Mouse (Mus musculus) stomach, embryonic 15.5 days (tissue): ENCODE measurements around the gene D630003M21Rik. TPM values are rescaled to one million over a fixed set of nuclear protein-coding genes. Genes with fewer than 3 reads are reported as not detected.

Source experiments
- ATAC-seq: fragments of 200-750 bp; cut with Nextera tagmentation; 2 replicates; pipeline ENCODE4 v1.8.0; 2017; ENCODE audit warnings: low read depth, moderate number of reproducible peaks, moderate TSS enrichment; ENCODE audit not compliant: insufficient read depth, low FRiP score
- H3K27ac ChIP-seq: fragments of 300-500 bp; sonication (generic); 2 replicates; pipeline ENCODE4 v1.5.1; 2015; ENCODE audit warnings: mild to moderate bottlenecking, inconsistent platforms
- H3K27me3 ChIP-seq: fragments of 300-500 bp; sonication (generic); replicated peaks from 2 replicates; pipeline ENCODE4 v1.6.1; 2015; ENCODE audit warnings: inconsistent platforms
- H3K36me3 ChIP-seq: fragments of 300-500 bp; sonication (generic); 2 replicates; pipeline ENCODE4 v1.6.1; 2015; ENCODE audit warnings: inconsistent platforms
- H3K4me1 ChIP-seq: fragments of 300-500 bp; sonication (generic); 2 replicates; pipeline ENCODE4 v1.6.1; 2015; ENCODE audit warnings: inconsistent platforms
- H3K4me2 ChIP-seq: fragments of 300-500 bp; sonication (generic); 2 replicates; pipeline ENCODE4 v1.6.1; 2015; ENCODE audit warnings: mild to moderate bottlenecking, inconsistent platforms
- H3K4me3 ChIP-seq: fragments of 300-500 bp; sonication (generic); replicated peaks from 2 replicates; pipeline ENCODE4 v1.5.1; 2015; ENCODE audit warnings: inconsistent platforms
- H3K9ac ChIP-seq: fragments of 300-500 bp; sonication (generic); 2 replicates; pipeline ENCODE4 v1.6.1; 2015; ENCODE audit warnings: inconsistent platforms
- H3K9me3 ChIP-seq: fragments of 300-500 bp; sonication (generic); 2 replicates; pipeline ENCODE4 v1.6.1; 2016; ENCODE audit warnings: inconsistent platforms
- WGBS: fragments of 180-500 bp; shearing (Covaris S2); methylation state at CpG from one replicate; pipeline ENCODE4 v1.1.7; 2015; 5-methylcytosine and 5-hydroxymethylcytosine counted together
- polyA plus RNA-seq: library from polyadenylated mRNA; unstranded; fragments of >200 nt; fragmentation: Nextera tagmentation; extraction: Ambion mirVana; gene quantifications from 2 replicates; pipeline ENCODE4 v1.2.1, GENCODE M21; 2015

Gene D630003M21Rik
- polyA plus RNA-seq, 1 experiment from 2014 or later = 3.8 TPM

- Histone ChIP-seq H3K27me3 (no peaks in the 10 kb centered on the region), H3K27ac (no peak overlapping the region), H3K9me3 (no peaks in the 10 kb centered on the region), H3K4me2 (no peak overlapping the region), H3K4me3 (no peak overlapping the region), H3K36me3 (no peaks in the 10 kb centered on the region), H3K4me1 (peaks cover 15% of the 10 kb centered on the region; the same call in 1 of the 2 replicates), H3K9ac (no peak overlapping the region)
- WGBS = 72% methylated on average over 2 of the region's 2 CpGs
- ATAC-seq = no peak
These were observed 58.6 kb downstream of the D630003M21Rik start for GRCm38 (mm10) chr2:158170394-158170793.

DNA sequence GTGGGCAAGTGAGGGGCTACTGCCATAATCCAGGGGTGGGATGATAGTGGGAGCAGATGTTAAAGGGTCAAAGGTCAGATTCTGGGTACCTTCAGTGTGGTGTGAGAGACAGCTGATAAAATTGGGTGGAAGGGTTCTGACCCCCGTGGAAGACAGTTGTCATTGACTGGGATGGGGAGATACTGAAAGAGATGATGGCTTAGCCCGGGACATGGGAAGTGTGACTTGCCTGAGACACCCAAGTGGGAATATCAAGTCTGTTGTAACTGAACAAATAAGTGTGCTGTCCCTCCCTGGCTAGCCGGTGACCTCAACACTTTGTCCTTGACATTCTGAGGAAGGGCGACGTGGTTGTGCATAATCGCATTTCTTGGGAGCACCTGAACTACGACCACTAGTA is 59.3 kb downstream of the D630003M21Rik start:
- 85% methylated on average over 7 of the region's 7 CpGs for WGBS
- H3K9me3 ChIP-seq = no peaks in the 10 kb centered on the region
- no peak overlapping the region for H3K4me3 ChIP-seq
- H3K4me1 ChIP-seq = peaks cover 15% of the 10 kb centered on the region; the same call in 1 of the 2 replicates
- H3K27ac ChIP-seq = no peak overlapping the region
- ATAC-seq = no peak
- H3K4me2 ChIP-seq = no peak overlapping the region
- H3K27me3 ChIP-seq = no peaks in the 10 kb centered on the region
- no peaks in the 10 kb centered on the region for H3K36me3 ChIP-seq
- no peak overlapping the region for H3K9ac ChIP-seq

DNA sequence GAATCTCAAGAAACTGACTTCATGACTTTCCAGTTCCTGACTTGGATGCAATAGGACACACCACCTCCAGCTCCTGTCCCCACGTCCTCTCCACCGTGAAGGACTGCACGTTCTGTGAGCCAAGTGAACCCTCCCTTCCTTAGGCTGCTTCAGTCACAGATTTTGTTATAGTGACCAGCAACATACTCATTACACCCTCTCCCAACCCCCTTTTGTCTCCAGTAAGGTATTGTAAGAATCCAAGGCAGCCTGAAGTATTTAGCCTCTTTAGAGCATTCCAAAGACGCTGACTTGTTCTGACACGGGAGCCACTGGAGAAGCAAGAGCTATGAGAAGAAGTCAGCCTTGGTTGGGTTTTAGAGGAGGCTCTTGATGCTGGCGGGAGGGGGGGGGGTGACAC is 59.7 kb downstream of the D630003M21Rik start:
- ATAC-seq = no peak
- Histone ChIP-seq H3K4me2 (no peak overlapping the region), H3K27ac (no peak overlapping the region), H3K9me3 (no peaks in the 10 kb centered on the region), H3K4me3 (no peak overlapping the region), H3K36me3 (no peaks in the 10 kb centered on the region), H3K9ac (no peak overlapping the region), H3K4me1 (peaks cover 15% of the 10 kb centered on the region; the same call in 1 of the 2 replicates), H3K27me3 (no peaks in the 10 kb centered on the region)
- 71% methylated on average over 6 of the region's 6 CpGs for WGBS

DNA sequence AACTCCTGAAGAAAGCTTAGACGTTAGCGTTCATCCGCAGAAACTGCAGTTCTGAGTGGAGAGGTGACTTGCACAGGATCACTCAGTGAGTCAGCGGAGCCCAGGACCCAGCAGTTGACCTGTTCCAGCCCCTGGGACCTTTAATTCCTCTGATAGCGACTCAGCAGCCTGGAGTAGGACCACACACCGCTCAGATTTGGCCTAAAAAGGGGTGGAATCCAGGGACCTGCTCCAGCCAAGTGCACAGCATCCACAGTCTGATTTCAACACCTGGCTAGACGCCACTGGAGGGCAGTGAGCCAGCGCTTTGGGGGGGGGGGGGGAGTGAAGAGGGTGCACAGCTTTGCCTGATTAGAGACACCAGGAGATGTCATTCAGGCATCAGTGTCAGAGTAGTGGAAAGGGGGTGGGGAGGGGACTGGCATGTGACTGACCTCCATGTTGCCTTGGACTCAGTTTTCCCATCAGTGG is 60.2 kb downstream of the D630003M21Rik start:
- no peaks in the 10 kb centered on the region for H3K9me3 ChIP-seq
- H3K36me3 ChIP-seq = no peaks in the 10 kb centered on the region
- H3K9ac ChIP-seq = no peak overlapping the region
- H3K27ac ChIP-seq = no peak overlapping the region
- H3K4me3 ChIP-seq = no peak overlapping the region
- ATAC-seq = peak; percentile 18; the same call in 1 of the 2 replicates
- H3K4me1 ChIP-seq = peaks cover 15% of the 10 kb centered on the region; the same call in 1 of the 2 replicates
- WGBS = 45% methylated on average over 8 of the region's 8 CpGs
- H3K4me2 ChIP-seq = no peak overlapping the region
- H3K27me3 ChIP-seq = no peaks in the 10 kb centered on the region

GRCm38 (mm10) chr2:158167496-158168205 is 61.4 kb downstream of the D630003M21Rik start:
- no peaks in the 10 kb centered on the region for H3K9me3 ChIP-seq
- 51% methylated on average over 9 of the region's 9 CpGs for WGBS
- H3K4me1 ChIP-seq = peaks cover 15% of the 10 kb centered on the region; the same call in 1 of the 2 replicates
- no peak overlapping the region for H3K4me2 ChIP-seq
- H3K36me3 ChIP-seq = no peaks in the 10 kb centered on the region
- H3K27me3 ChIP-seq = no peaks in the 10 kb centered on the region
- no peak overlapping the region for H3K9ac ChIP-seq
- ATAC-seq = no peak
- no peak overlapping the region for H3K4me3 ChIP-seq
- H3K27ac ChIP-seq = no peak overlapping the region

DNA sequence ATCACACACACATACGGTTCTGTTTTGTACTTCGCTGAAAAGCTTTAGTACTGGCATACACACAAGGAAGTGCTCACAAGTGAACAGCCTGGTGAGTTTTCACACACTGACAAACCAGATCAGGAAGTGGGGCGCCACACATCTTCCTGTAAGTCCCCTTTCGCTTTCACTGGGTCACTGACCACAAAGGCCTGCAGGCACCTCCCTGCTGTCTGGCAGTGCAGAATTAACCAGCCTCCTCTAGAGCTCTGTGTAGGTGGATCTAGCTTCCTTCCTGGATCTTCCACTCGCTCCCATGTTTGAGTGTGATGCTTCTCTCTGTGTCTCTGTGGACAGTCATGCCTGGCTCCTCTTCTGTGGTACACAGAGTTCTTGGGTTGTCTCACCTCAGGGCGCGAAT is 62.4 kb downstream of the D630003M21Rik start:
- Histone ChIP-seq H3K9me3 (no peaks in the 10 kb centered on the region), H3K36me3 (no peaks in the 10 kb centered on the region), H3K9ac (no peak overlapping the region), H3K4me2 (no peak overlapping the region), H3K27me3 (no peaks in the 10 kb centered on the region), H3K4me3 (no peak overlapping the region), H3K27ac (no peak overlapping the region), H3K4me1 (peaks cover 18% of the 10 kb centered on the region; the same call in 1 of the 2 replicates)
- 70% methylated on average over 7 of the region's 7 CpGs for WGBS
- ATAC-seq = no peak

DNA sequence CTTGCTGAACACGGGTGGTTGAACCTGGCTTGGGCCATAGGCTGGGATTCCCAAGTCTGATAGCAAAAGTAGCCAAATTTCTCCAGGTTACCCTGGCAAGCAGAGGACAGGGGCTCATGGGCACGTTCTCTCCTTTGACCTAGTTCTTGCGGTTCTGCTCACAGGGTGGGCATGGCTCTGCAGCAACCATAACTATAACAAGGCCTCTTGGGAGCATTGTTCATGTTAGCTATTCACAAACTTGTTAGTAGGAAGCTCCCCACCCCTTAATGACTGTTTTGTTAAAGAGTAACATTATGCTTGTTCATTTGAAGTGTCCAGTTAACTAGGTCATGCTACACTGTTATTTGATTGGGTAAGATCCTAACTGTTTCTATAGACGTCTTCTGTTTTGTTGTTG is 63.2 kb downstream of the D630003M21Rik start:
- Histone ChIP-seq H3K9me3 (no peaks in the 10 kb centered on the region), H3K36me3 (no peaks in the 10 kb centered on the region), H3K4me2 (no peak overlapping the region), H3K4me3 (no peak overlapping the region), H3K4me1 (peaks cover 18% of the 10 kb centered on the region; the same call in 1 of the 2 replicates), H3K27me3 (no peaks in the 10 kb centered on the region), H3K9ac (no peak overlapping the region), H3K27ac (no peak overlapping the region)
- ATAC-seq = no peak
- 79% methylated on average over 4 of the region's 4 CpGs for WGBS

DNA sequence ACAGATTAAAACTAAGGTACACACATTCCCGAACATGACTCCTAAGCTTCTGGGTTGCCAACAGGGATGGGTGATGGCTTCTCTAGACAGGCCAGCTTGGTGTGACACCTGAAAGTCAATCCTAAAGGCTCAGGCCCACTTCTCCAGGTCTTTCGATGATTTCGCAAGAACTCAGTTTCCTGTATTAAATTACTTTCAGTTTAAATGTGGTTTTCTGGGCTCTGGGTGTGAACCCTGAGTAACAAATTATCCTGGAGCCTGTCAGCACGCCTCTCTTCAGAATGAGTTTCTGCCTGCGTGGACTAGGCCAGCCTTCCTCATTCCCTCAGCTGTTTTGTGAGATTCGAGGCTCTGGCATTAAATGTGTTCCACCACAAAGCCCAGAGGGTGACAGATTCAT is 66.0 kb downstream of the D630003M21Rik start:
- Histone ChIP-seq H3K9ac (no peak overlapping the region), H3K36me3 (no peaks in the 10 kb centered on the region), H3K27me3 (no peaks in the 10 kb centered on the region), H3K27ac (peak overlapping the region; percentile 13; the same call in 1 of the 2 replicates), H3K9me3 (no peaks in the 10 kb centered on the region), H3K4me3 (no peak overlapping the region), H3K4me2 (no peak overlapping the region), H3K4me1 (peaks cover 15% of the 10 kb centered on the region; the same call in 1 of the 2 replicates)
- 57% methylated on average over 6 of the region's 6 CpGs for WGBS
- ATAC-seq = no peak

DNA sequence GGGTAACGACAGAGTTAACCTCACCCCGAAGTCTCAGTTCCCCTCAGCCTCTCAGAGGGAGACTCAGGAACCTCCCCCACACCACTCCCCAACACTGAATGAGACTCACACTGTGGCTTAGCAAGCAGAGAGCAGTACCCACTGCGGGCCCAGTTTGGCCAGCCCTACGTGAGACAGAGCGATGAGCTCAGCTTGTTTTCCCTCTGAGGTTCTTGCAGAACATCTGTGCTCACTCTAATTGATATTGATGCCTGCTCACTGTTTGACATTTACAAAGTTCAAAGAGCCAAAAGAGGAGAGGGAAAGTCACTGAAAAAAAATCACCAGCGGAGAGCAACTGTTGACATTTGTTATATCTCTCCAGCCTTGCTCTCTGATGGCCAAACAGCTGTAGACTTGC is 67.3 kb downstream of the D630003M21Rik start:
- Histone ChIP-seq H3K27ac (peak overlapping the region; percentile 60; the same call in 1 of the 2 replicates), H3K9me3 (no peaks in the 10 kb centered on the region), H3K4me3 (no peak overlapping the region), H3K4me2 (no peak overlapping the region), H3K4me1 (peaks cover 8% of the 10 kb centered on the region; the same call in 1 of the 2 replicates), H3K36me3 (no peaks in the 10 kb centered on the region), H3K9ac (no peak overlapping the region), H3K27me3 (no peaks in the 10 kb centered on the region)
- ATAC-seq = no peak
- WGBS = 59% methylated on average over 6 of the region's 6 CpGs

GRCm38 (mm10) chr2:158159376-158160235 is 69.4 kb downstream of the D630003M21Rik start:
- Histone ChIP-seq H3K9ac (no peak overlapping the region), H3K27ac (peak overlapping the region; percentile 61)

GRCm38 (mm10) chr2:158157654-158158053 is 71.4 kb downstream of the D630003M21Rik start:
- H3K4me3 ChIP-seq = no peak overlapping the region
- H3K27me3 ChIP-seq = no peaks in the 10 kb centered on the region
- 71% methylated on average over 8 of the region's 8 CpGs for WGBS
- H3K9ac ChIP-seq = no peak overlapping the region
- peaks cover 28% of the 10 kb centered on the region for H3K4me1 ChIP-seq
- ATAC-seq = no peak
- no peaks in the 10 kb centered on the region for H3K9me3 ChIP-seq
- no peak overlapping the region for H3K4me2 ChIP-seq
- H3K36me3 ChIP-seq = no peaks in the 10 kb centered on the region
- no peak overlapping the region for H3K27ac ChIP-seq

More at GRCm38 (mm10) chr2:158159376-158160235, 69.4 kb downstream of the D630003M21Rik start:
- ATAC-seq = peak; percentile 56
- H3K9me3 ChIP-seq = no peaks in the 10 kb centered on the region
- peaks cover 11% of the 10 kb centered on the region; the same call in 1 of the 2 replicates for H3K4me1 ChIP-seq
- 33% methylated on average over 7 of the region's 7 CpGs for WGBS
- no peak overlapping the region for H3K4me3 ChIP-seq
- H3K4me2 ChIP-seq = peak overlapping the region; percentile 11; the same call in 1 of the 2 replicates
- H3K27me3 ChIP-seq = no peaks in the 10 kb centered on the region
- no peaks in the 10 kb centered on the region for H3K36me3 ChIP-seq

- 76% methylated on average over 9 of the region's 9 CpGs for WGBS
- Histone ChIP-seq H3K36me3 (no peaks in the 10 kb centered on the region), H3K4me2 (no peak overlapping the region), H3K9ac (no peak overlapping the region), H3K9me3 (no peaks in the 10 kb centered on the region), H3K27me3 (no peaks in the 10 kb centered on the region), H3K4me3 (no peak overlapping the region), H3K4me1 (peaks cover 30% of the 10 kb centered on the region), H3K27ac (no peak overlapping the region)
- ATAC-seq = no peak
These were observed 72.5 kb downstream of the D630003M21Rik start for GRCm38 (mm10) chr2:158156487-158156886.
